Mouse (Mus musculus) 3134 (cell line): ENCODE data around the gene Dlg5.

Experiments
- DNase-seq: peaks from one replicate; pipeline ENCODE4 v3.0.0-alpha.2; 2011; ENCODE audit warnings: low spot score; ENCODE audit not compliant: insufficient read length; ENCODE audit errors: extremely low read depth

Gene Dlg5

DNA sequence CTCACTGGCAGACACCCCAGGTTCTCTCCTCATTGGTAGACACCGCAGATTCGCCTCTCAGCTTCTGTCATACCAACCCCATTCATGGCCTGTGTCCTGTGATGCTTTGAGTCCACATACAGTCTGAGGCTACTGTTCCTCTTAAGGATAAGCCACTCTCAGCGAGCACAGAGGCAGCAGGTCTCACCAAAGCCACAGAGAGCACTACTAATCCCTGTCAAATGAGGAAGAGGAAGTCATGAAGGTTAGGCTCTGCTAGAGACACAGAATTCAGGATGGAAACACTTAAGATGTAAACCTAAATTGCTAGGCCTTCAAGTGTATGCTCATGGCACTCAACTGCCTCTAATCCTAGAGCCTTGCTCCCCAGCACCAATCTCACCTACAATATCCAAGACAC is 9.8 kb downstream of the Dlg5 start:
- DNase-seq: no peak

DNA sequence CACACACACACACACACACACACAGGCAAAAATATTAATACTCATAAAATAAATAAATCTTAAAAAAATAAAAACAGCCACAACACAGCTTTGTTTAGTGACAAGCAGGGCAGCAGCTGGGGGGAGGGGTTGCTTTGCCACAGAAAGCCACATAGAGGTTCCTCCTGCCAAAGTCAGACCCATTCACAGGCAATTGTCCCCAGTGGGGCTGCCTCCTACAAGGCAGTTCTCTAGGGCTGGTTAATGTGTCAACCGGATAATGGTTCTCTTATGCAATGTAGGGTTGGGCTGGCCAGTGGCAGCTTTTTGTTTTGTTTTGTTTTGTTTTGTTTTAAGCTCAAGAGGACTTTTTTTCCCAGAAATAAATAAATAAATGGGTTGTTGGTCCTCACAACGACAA is 11.3 kb downstream of the Dlg5 start:
- no peak for DNase-seq

DNA sequence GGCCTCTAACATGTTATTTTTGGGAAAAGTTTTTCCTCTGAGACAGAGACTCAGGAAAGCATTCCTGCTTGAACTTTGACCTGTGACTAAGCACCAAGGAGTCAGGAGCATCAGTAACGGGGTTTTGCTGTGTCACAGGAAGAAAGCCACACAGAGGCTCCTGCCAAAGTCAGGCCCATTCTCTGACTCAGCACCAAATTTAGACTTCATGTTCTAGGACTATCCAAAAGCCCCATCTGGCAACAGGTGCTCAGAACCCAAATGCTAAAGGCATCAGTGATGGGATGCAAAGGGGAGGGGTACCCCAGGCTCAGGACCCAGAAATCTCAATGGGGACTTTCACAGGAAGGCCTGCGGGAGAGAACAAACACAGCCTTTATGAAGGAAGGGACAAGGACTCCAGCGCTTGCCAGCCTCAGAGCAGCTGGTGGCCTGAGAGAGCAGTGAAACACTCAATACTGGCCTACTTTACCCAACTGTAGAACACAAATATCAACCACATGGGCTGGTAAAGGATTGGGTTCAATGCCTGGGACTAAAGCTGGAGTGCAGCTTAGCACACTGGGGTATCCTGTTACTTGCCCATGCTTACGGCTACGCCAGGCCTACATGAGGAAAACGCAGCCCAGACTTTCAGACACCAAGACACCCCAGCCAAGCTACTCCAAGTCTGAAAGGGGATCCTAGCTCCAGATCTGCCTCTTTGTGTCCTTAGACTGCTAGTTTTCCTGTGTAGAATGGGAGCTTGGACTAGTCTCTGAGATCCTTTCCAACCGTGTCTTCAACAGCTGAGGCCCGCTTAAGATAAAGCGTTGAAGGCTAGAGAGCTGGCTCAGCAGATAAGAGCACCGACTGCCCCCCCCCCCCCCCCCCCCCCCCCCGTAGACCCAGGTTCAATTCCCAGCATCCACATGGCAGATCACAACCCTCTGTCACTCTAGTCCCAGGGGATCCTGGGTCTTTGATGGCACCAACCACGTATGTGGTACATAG is 12.8 kb downstream of the Dlg5 start:
- DNase-seq: peak; percentile 64

DNA sequence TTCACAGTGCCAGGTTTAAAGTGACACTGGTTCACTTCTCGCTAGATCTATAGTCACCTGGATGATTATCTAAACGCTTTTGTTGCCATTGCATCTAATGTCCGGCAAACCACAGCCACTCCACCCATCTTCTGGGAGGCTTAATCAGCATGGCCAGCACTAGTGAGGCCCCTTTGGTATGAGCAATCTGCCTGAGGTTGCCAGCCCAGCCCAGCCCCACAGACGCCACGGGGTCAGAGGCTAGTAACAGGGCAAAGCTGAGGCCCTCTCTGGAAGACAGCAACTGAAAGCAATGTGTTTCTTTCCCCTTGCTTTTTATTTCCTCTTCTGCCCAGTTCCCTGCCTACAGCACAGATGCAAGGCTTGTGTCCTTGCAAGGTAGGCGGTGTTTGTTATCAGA is 17.2 kb downstream of the Dlg5 start:
- DNase-seq: no peak

DNA sequence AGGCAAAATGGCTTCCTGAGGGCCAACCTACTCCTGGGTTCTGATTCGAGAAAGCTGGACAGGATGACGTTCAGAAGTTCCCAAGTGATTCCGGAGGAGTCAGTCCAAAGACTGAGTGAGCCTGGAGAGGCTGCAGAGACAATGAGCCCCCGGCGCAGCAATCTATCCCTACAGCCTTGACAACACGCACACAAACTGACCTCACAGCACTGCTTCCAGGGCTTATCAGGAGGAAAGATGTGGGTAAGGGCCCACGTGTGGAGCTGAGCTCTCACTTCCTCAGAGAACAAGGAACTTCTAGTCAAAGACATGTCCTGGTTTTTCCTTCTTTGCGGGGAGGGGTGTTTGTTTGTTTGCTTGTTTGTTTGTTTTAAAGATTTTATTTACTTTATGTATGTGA is 18.7 kb downstream of the Dlg5 start:
- no peak for DNase-seq

DNA sequence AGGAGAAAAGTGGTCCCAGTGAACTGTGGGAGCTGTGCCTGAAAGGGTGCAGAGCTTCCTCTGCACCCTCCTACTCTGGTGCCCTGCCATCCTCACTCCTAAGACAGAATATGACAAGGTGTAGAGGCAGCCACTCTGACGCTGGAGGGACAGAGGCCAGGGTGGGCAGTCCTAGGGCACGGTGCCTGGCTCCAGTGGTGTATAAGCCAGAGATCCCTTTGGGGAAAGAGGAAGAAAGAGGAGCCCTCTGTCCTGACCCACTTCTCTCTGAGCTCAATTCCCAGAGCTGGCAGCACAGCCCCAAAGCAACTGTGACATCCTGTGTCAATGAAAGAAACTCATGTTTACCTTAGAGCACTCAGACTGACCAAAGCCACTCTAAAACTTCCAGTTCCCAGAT is 19.4 kb downstream of the Dlg5 start:
- no peak for DNase-seq

DNA sequence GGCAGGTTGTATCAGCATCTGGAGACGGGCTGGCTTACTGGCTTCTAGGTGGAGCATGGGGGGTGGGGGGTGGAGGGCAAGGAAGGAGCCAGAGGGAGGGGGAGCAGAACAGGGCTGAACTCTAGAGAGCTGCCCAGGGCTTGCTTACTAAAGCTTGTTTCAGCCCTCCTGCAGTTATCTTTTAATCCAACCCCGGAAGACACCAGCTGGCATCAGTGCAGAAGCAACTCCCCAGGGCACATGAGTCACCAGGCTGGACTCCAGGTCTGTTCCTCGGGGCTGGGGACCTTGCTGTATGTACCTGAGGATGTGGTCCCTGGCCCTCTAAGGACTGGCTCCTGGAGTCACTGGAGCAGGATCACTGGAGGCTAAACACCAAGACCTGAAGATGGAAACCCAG is 23.0 kb downstream of the Dlg5 start:
- DNase-seq: peak; percentile 75

DNA sequence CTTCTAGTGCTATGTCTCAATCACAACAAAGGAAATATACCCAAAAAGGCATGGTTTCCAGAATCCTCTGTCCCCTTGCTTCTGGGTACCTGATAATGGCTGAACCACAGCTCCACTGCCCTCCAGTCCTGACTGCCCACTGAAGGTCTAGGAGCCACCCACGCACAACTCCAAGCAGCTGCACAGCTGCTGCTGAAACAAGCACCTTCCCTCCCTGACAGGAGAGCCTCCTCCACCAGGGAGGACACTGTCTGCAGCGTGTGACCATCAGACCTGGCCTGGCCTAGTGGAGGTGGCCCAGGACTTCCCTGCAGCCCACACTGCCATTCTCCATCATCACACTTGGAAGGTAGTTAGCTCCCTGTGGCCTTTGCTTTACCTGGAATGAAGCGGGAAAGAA is 23.4 kb downstream of the Dlg5 start:
- DNase-seq: no peak

DNA sequence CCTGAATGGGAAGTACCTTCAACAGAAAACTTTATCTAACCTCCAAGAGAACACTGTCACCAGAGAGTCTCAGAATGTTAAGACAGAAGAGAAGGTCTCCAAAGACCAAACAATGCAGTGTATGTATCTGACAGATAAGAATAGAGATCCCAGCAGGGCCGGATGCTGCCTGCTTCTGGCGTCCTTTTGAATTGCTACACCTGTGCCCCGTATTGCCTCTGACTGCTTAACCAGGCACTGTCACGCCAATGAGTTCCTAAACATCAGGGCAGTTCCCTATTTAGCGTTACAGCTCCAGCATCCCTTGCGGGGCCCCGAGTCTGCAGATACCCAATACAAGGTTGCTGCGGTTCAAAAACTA is 28.4 kb downstream of the Dlg5 start:
- no peak for DNase-seq

DNA sequence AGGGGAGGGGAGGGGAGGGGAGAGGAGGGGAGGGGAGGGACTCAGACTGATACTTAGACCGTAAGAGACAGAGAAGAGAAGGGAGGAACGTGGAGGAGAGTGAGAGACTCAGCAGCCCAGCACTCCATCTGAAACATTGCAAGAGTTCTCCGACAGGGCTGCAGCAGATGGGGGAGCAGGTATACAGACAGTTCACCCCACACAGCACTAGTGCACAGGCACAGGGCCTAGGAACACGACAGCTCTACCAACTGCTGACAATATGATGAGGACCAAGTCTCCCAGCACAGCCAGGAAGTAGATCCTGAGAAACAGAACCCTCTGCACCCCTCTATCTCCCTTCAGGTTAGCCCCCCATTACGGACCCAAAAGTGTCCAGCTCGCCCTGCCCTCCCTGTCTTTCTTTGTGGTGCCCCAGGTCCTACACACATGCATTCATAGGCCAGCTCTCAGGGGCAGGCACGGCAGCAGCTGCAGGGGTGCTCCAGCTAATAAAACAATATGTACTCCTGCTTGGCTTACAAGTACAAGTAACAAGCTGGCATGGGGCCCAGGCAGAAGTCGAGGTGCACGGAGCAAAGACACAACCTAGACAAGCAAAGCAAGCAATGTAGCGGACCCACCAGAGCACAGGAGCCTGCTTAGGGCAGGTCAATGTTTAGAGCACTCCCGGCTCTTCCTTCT is 28.9 kb downstream of the Dlg5 start:
- no peak for DNase-seq

DNA sequence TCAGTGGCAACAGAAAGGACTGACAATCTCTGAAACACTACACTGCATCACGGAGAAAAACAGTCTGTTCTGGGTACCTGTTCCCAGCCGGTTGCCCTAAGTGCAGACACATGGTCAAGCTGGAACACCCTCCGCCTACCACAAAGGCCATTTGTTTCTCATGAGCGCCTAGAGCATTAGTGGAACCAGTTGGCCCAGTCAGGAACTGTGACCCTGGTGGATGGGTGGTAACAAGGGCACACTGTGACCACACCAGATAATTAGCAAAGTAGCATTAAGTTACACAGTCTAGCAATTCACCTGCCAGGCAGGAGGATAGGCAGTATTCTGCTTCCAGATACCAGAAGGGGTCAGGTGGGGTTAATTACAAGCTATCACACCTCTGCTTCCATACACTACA is 29.7 kb downstream of the Dlg5 start:
- no peak for DNase-seq

DNA sequence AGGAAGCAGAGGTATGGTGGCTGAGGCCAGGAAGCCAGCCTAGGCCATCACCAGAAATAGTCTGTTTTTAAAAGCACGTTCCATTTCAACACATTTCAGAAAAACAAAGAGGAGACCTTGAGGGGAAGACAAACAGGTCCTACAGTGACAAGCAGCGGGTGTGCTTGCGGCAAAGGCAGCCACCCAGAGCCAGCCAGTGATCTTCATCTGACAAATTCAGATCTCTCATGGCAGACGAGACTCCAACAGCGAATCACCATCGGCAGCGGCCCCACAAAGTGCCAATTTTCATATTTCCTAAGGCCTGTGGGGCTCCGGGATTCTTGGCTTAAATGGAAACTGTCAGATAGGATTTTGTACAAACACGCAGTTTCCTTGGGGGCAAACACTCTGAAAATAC is 31.3 kb downstream of the Dlg5 start:
- DNase-seq: no peak

DNA sequence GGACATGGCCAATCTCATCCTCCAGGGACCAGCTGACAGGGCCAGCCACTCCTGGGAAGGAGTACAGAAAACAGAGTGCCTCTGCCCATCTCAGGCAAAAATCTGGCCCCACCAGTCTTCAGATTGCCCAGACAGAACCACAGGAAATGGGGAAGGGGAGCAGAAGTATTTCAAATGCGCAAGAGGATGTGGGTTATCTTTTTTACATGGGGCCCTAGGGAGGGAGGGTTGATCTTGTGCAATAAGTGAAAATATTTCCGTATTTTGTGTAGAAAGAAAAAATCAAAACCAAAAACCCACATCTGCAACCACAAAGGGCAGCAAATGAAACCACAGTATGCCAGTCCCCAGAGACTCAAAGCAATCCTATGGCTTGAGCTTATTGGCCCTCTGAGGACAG is 32.4 kb downstream of the Dlg5 start:
- peak; percentile 69 for DNase-seq

DNA sequence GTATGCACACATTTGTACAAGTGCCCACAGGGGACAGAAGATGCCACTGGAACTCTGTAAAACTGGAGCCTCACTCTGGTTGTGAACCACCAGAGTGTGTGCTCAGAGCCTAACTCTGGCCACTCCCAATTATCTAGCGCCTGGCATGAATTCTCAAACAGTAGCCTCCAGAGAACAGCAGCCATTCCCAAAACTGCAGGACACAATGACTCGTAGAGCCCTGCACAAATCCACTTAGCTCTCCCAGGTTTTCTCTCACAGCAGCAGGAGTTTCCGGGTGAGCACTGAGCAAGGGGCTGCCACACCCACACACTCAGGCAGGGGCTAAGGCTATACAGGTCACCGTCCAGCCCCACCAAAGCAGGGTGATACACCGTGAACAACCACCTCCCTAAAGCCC is 32.9 kb downstream of the Dlg5 start:
- DNase-seq: no peak

DNA sequence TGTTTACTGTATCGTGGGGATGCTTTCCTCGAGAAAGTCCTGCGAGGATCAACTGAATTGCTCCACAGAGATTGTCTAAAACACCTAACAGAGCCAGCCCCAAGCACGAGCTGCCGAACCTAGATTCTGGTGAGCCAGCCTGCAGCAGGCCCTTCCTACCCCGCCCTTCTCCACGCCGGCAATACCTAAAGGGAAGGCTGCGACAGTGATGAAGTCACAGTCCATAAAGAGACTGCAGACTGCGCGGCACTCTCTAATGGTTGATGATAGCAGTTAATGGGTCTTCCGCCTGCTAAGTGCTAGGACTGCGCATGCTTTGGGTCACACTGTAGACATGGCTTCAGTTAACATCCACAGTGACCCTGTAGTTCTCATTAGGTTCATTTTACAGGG is 38.4 kb downstream of the Dlg5 start:
- no peak for DNase-seq

DNA sequence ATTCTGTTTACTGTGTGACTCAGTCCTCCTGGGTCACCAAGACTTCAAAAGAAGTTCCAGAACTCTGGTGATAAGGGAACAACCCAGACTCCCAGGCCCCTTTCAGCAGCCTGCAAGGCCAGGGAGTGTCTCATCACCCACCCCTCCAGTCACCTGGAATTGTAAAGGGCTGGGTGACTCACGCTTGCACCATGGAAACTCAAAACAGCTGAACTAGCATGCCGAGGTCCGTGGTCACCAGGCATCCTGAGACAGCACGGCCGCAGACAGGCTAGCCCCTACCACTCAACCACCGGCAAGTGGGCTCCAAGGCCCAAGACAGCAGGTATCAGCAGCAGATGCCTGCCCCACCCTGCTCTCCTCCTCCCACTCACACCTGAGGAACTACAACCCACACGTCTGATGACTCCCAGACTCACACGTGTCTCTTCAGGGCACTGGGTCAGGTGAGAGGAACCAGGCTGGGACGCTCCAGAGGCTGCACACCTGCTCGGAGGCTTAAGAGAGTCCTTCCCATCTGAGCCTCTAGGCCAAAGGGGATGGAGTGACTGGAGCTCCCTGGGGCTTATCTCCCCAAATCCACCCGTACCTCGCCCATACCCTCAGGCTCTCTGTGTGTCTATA is 38.9 kb downstream of the Dlg5 start:
- peak; percentile 62 for DNase-seq

DNA sequence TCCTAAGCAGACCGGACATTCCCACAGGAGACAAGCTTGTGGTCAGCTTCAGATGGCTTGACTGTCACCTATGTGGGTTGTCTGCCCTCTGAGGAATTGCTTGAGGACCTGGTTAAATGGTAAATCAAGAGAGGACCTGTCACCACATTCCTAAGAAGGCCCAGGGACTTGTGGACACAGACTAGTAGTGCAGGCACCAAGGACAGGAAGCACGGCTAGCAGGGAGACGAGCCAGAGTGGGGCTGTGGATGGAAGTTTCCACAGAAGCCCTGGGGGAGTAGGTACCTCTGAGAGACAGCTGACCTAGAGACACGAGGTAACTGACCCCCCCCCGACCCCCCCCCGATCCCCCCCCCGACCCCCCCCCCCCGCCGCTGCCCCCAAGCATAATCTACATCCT is 39.4 kb downstream of the Dlg5 start:
- DNase-seq: no peak

DNA sequence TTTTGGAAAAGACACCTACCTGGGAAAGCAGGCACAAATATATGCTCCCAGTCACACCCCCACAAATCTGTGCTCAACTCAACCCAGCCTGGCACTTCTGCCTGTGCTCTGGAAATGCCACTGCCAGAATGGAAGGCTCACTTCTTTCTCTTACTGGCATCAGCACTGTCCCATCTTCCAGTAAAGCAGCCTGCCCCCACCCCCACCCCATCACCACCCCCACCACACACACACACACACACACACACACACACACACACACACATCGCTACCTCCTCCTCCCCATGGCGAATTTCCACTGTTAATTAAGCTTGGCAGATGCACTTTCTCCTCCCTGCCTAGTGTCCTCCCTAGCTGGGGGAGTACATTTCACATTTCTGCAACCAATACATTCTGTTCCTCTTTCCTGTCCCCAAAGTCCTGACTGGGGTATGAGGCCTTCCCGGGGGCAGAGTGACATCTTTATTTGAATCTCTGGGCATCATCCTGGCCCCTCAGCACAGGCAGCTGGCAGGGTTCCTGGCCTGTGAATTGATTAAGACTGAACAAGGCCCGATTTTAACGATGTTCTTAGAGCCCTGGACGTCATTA is 40.3 kb downstream of the Dlg5 start:
- no peak for DNase-seq

DNA sequence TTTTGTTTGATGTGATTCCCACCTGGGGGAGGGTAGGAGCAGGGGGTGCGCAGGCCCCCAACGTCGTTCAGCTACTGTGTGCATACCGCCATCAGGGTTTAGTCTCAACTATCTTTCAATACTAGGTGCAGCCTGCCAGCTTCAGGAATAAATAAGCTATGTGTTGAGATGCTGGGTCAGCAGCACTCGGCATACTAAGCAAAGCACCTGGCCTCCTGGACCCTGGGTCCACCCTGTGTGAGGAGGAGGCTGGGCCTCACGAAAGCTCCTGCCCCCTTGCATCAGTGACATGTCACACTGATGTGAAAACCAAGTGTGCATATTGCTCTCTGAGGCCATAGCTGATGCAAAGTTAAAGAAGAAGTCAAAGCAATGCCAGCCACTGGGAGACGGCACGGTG is 42.5 kb downstream of the Dlg5 start:
- DNase-seq: no peak

DNA sequence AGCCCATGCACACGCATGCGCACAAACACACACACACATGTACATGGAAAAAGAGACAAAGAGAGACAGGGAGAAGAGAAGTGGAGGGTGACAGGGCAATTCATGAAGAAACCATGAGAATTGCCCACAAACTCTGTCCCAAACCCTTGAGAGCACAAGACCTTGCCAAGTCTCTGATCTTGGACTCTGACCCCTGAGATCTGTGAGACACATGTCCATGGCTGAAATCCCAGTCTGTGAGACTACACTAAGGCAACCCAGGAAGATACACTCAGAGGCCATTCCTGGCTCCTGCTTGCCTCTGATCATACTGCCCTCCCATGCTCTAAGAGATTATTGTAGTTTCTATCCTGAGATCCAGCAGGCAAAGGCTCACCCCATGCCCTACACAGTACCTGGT is 44.9 kb downstream of the Dlg5 start:
- DNase-seq: no peak

DNA sequence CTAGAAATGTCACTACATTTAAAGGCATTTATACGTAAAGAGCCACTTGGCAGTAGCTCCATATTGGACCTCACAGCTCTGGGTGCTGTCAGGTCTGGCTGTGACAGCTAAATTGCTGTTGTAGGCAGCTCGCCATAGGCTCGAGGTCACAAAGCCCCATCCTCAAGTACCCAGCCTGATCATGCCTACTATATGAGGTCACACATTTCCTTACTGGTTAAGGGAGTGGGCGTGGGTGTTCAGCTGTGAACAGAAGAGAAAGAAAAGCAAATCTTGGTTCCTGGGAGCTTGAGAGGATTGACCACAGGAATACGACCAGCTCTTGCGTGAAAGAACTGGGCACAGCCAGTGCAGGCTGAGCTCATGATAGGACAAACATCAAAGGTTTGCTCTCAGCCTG is 46.0 kb downstream of the Dlg5 start:
- peak; percentile 26 for DNase-seq
